Mouse (Mus musculus) midbrain, embryonic 11.5 days (tissue): ENCODE measurements around the gene Ispd. TPM values are rescaled to one million over a fixed set of nuclear protein-coding genes. Genes with fewer than 3 reads are reported as not detected.

ENCODE experiments used
- ATAC-seq: fragments of 200-750 bp; cut with Nextera tagmentation; 2 replicates; pipeline ENCODE4 v1.8.0; 2017; ENCODE audit warnings: moderate TSS enrichment, moderate library complexity; ENCODE audit not compliant: low FRiP score
- DNase-seq: peaks from one replicate; pipeline ENCODE4 v3.0.0; 2015; ENCODE audit warnings: low spot score; ENCODE audit errors: missing footprints
- H3K27ac ChIP-seq: fragments of 300-500 bp; sonication (generic); 2 replicates; pipeline ENCODE4 v1.5.1; 2014; ENCODE audit warnings: low read depth, low read length
- H3K27me3 ChIP-seq: fragments of 300-500 bp; sonication (generic); 2 replicates; pipeline ENCODE4 v1.6.1; 2014; ENCODE audit warnings: mild to moderate bottlenecking, low read length, moderate library complexity, mixed read lengths; ENCODE audit not compliant: control insufficient read depth, insufficient read depth
- H3K36me3 ChIP-seq: fragments of 300-500 bp; sonication (generic); 2 replicates; pipeline ENCODE4 v1.6.1; 2014; ENCODE audit warnings: mild to moderate bottlenecking, low read length, moderate library complexity, mixed read lengths; ENCODE audit not compliant: control insufficient read depth, insufficient read depth
- H3K4me1 ChIP-seq: fragments of 300-500 bp; sonication (generic); 2 replicates; pipeline ENCODE4 v1.6.1; 2014; ENCODE audit warnings: low read length; ENCODE audit not compliant: control insufficient read depth, insufficient read depth
- H3K4me2 ChIP-seq: fragments of 300-500 bp; sonication (generic); 2 replicates; pipeline ENCODE4 v1.6.1; 2014; ENCODE audit warnings: mild to moderate bottlenecking, moderate library complexity
- H3K4me3 ChIP-seq: fragments of 300-500 bp; sonication (generic); 2 replicates; pipeline ENCODE4 v1.5.1; 2014; ENCODE audit warnings: low read depth, low read length
- H3K9ac ChIP-seq: fragments of 300-500 bp; sonication (generic); 2 replicates; pipeline ENCODE4 v1.6.1; 2014; ENCODE audit warnings: low read length
- H3K9me3 ChIP-seq: fragments of 300-500 bp; sonication (generic); 2 replicates; pipeline ENCODE4 v1.6.1; 2016; ENCODE audit warnings: low read length; ENCODE audit not compliant: control insufficient read depth
- WGBS: fragments of 180-500 bp; shearing (Covaris S2); extraction: QIAGEN DNeasy Blood & Tissue Kit; methylation state at CpG from one replicate; pipeline ENCODE4 v1.1.7; 2014; 5-methylcytosine and 5-hydroxymethylcytosine counted together
- polyA plus RNA-seq: library from polyadenylated mRNA; unstranded; fragments of >200 nt; fragmentation: Nextera tagmentation; extraction: Ambion mirVana; gene quantifications from 2 replicates; pipeline ENCODE4 v1.2.1, GENCODE M21; 2014

The Ispd gene
- polyA plus RNA-seq, 1 experiment from 2014 or later: 12.3 TPM

DNA sequence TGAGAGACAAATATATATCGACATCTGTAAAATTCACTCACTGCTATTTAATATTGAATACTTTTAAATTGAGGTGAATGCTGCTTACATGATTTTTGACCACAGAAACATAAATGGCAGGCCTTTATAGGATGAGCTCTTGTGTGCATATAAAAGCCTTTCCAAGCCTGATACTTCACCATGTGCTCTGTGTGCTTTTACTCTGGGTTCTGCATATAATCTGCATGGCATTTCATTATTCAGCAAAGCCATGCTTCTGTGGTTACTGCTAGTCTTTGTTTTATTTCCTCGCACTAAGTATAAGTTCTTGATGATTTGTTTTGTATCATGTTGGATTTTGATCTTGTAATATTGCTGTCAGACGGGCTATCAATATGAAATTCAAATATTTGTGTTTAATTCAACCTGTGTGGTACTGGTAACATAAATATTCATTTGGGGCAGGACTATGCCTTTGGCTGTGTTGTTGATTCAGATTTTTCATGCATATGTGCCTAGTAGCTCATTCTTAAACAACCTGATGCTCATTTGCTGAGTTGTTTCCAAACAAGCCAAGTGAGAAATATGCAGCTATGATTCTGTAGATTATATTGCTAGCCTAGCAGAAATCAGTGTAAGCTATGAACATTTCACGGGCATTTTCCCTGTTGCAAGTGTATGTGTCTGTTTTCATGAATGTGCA is 189.3 kb downstream of the Ispd start:
- no peaks in the 10 kb centered on the region for H3K27me3 ChIP-seq
- H3K4me2 ChIP-seq: no peak overlapping the region
- no peak for DNase-seq
- WGBS: 85% methylated on average over 4 of the region's 4 CpGs
- H3K4me1 ChIP-seq: no peaks in the 10 kb centered on the region
- H3K9me3 ChIP-seq: no peaks in the 10 kb centered on the region
- ATAC-seq: no peak
- H3K27ac ChIP-seq: no peak overlapping the region
- no peaks in the 10 kb centered on the region for H3K36me3 ChIP-seq
- H3K9ac ChIP-seq: no peak overlapping the region
- no peak overlapping the region for H3K4me3 ChIP-seq

GRCm38 (mm10) chr12:36584828-36585227 is 203.6 kb downstream of the Ispd start:
- ATAC-seq (no peak), DNase-seq (no peak)
- no peak overlapping the region for H3K4me2 ChIP-seq
- 79% methylated on average over 3 of the region's 3 CpGs for WGBS
- H3K36me3 ChIP-seq: no peaks in the 10 kb centered on the region
- no peaks in the 10 kb centered on the region for H3K27me3 ChIP-seq
- H3K9me3 ChIP-seq: no peaks in the 10 kb centered on the region
- no peak overlapping the region for H3K27ac ChIP-seq
- H3K9ac ChIP-seq: no peak overlapping the region
- H3K4me3 ChIP-seq: no peak overlapping the region
- H3K4me1 ChIP-seq: no peaks in the 10 kb centered on the region

DNA sequence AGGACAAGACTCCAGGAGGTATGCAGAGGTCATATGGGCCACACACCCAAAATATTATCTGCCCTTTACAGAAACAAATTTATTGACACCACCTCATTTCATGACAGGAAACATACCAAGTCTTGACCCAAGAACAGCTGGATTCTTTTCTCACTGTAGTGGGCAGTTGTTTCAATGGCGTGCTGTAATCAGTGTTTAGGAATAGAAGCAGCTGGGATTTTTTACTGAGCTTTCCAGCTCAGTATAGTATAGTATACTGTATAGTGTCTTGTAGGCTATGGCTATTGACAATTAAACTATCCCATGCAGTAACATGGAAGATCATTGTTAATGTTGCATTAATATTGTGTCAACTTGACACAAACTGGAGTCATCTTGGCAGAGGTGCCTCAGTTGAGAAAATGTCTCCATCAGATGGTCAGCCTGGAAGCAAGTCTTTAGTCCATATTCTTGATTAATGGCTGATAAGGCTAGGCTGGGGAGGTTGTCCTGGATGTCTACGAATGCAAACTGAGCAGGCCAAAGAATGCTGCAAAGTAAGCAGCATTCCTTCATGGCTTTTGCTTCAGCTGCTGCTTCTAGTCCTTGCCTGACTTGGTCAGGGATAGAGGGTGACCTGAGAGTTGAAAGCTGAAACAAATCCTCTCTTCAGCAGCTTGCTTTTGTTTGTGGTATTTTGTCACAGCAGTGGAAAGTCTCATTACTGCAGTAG is 216.4 kb downstream of the Ispd start:
- Histone ChIP-seq H3K9ac (no peak overlapping the region), H3K27me3 (no peaks in the 10 kb centered on the region), H3K4me2 (no peak overlapping the region), H3K27ac (no peak overlapping the region), H3K36me3 (no peaks in the 10 kb centered on the region), H3K4me3 (no peak overlapping the region), H3K4me1 (no peaks in the 10 kb centered on the region), H3K9me3 (no peaks in the 10 kb centered on the region)
- DNase-seq: no peak
- no peak for ATAC-seq
- WGBS: 80% methylated on average over 2 of the region's 2 CpGs

DNA sequence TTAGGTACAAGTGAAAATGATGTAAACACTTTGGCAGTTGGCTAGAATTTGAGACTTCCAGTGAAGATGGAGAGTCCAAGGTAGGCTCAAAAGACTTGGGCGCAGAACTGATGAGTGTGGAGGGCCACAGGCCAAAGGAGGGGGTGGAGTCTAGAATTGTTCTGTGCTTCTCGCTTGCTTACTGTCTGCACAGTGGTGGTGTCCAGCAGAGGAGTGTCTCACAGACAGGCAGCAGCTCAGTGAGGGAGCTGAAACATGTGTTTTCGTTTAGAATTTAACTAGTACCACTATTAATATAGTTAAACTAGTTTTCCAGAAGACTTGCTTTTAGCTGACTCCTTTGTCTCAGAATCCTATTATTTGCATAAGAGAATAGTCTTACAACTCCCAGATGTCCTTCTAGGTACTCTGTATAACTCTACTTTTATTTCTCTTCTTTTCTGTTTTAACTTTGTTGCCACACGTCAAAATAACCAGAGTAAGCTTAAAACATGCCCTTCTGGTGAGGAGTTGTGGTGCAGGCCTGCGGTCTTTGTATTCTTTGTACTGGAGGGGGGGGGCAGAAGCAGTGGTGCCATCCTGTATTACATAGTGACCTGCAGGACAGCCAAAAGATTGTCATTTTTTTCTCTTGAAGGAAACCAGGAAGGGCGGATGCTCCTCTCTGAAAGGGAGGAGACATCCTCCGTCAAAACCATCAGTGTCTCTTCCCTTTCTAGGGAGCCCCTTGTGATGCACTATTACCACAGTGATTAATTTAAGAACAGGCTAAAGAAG is 240.9 kb downstream of the Ispd start:
- Histone ChIP-seq H3K27me3 (no peaks in the 10 kb centered on the region), H3K9me3 (no peaks in the 10 kb centered on the region), H3K4me3 (no peak overlapping the region), H3K27ac (no peak overlapping the region), H3K9ac (no peak overlapping the region), H3K4me2 (no peak overlapping the region), H3K4me1 (no peaks in the 10 kb centered on the region), H3K36me3 (no peaks in the 10 kb centered on the region)
- DNase-seq (no peak), ATAC-seq (no peak)
- 73% methylated on average over 7 of the region's 7 CpGs for WGBS

DNA sequence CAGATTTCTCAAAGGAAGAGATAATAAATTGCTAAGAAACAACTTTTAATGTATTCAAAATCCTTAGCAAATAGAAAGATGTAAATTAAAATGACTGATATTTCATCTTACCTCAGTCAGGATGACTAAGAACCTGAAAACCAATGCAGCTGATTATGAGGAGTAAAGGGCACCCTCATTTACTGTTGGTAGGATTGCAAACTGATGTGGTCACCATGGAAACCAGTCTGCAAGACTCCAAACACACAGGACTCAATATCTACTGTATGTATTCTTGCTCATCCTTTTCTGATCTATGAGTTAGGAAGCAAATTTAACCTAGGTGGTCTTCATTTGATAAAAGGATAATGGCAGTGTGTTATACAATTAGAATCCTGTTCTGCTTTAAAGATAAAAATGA is 246.0 kb downstream of the Ispd start:
- Histone ChIP-seq H3K4me1 (no peaks in the 10 kb centered on the region), H3K4me3 (no peak overlapping the region), H3K36me3 (no peaks in the 10 kb centered on the region), H3K9ac (no peak overlapping the region), H3K4me2 (no peak overlapping the region), H3K27me3 (no peaks in the 10 kb centered on the region), H3K27ac (no peak overlapping the region), H3K9me3 (no peaks in the 10 kb centered on the region)
- DNase-seq: no peak
- no peak for ATAC-seq

DNA sequence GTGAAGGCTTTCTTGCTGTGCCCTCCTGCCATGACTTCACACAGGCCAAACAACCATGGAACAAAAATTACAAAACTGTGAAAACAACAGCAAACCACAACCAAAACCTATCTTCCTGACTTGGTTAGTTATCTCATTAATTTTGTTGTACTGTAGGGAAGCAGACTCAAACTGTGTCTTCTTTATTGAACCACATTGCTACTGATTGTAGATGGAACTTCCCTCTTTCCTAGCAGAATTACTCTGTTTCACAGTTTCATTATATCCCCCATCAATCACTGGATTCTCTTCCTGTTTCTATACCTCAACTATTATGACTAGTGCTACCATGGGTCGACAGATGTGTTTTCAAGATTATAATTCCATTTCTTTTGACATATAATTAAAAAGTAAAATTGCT is 251.2 kb downstream of the Ispd start:
- no peaks in the 10 kb centered on the region for H3K9me3 ChIP-seq
- DNase-seq (no peak), ATAC-seq (no peak)
- no peak overlapping the region for H3K9ac ChIP-seq
- no peaks in the 10 kb centered on the region for H3K27me3 ChIP-seq
- 80% methylated on average over 1 of the region's 1 CpGs for WGBS
- no peak overlapping the region for H3K27ac ChIP-seq
- H3K36me3 ChIP-seq: no peaks in the 10 kb centered on the region
- no peak overlapping the region for H3K4me3 ChIP-seq
- no peak overlapping the region for H3K4me2 ChIP-seq
- no peaks in the 10 kb centered on the region for H3K4me1 ChIP-seq

DNA sequence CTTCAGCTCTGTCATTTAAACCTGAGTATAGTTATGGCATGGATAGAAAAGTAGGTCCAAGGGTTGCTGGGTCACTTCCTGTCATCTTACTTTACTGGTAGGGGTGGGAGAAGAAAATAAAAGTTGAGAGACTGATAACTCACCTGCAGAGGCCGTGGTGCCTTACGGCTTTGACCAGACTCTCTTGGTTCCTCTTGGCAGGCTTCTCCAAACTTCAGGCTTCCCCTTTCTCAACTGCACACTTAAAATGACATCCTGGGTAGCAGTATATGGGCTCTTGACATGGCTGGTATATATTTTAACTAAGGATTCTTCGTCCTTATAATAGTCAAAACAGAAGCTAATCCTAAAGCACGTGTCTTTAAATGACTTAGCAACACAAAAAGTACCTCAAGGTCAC is 266.3 kb downstream of the Ispd start:
- Histone ChIP-seq H3K4me3 (no peak overlapping the region), H3K9me3 (no peaks in the 10 kb centered on the region), H3K9ac (no peak overlapping the region), H3K36me3 (no peaks in the 10 kb centered on the region), H3K27me3 (no peaks in the 10 kb centered on the region), H3K4me1 (no peaks in the 10 kb centered on the region), H3K27ac (no peak overlapping the region), H3K4me2 (no peak overlapping the region)
- ATAC-seq (no peak), DNase-seq (no peak)
- 87% methylated on average over 4 of the region's 4 CpGs for WGBS

GRCm38 (mm10) chr12:36662496-36662895 is 281.2 kb downstream of the Ispd start:
- Histone ChIP-seq H3K27ac (no peak overlapping the region), H3K36me3 (no peaks in the 10 kb centered on the region), H3K4me2 (no peak overlapping the region), H3K9ac (no peak overlapping the region), H3K4me1 (peaks cover 3% of the 10 kb centered on the region; the same call in 1 of the 2 replicates), H3K4me3 (no peak overlapping the region), H3K27me3 (no peaks in the 10 kb centered on the region), H3K9me3 (no peaks in the 10 kb centered on the region)
- ATAC-seq (no peak), DNase-seq (no peak)
- WGBS: 89% methylated on average over 7 of the region's 7 CpGs

DNA sequence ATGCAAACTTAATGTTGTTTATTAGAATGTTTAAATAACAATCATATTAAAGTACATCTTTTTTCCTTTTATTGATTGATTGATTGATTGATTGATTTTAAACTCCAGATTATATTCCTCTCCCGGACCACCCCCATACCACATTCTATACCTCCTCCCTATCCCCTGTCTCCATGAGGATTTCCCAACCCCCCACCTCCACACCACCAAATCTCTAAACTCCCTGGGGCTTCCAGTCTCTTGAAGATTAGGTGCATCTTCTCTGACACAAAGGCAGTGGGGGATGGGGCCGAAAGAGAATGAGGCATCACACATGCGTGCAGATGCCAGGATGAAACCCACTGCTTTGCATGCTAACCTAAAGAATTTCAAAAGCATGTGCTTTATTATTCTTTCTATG is 283.5 kb downstream of the Ispd start:
- no peak overlapping the region for H3K4me3 ChIP-seq
- WGBS: 52% methylated on average over 3 of the region's 3 CpGs
- no peak overlapping the region for H3K27ac ChIP-seq
- H3K9me3 ChIP-seq: no peaks in the 10 kb centered on the region
- no peaks in the 10 kb centered on the region for H3K36me3 ChIP-seq
- ATAC-seq: peak; percentile 57; the same call in 1 of the 2 replicates
- H3K27me3 ChIP-seq: no peaks in the 10 kb centered on the region
- no peak for DNase-seq
- H3K9ac ChIP-seq: no peak overlapping the region
- peaks cover 3% of the 10 kb centered on the region; the same call in 1 of the 2 replicates for H3K4me1 ChIP-seq
- no peak overlapping the region for H3K4me2 ChIP-seq
